Mouse (Mus musculus) adrenal gland, adult 18-20 months (tissue): ENCODE measurements around the gene E2f2. TPM values are rescaled to one million over a fixed set of nuclear protein-coding genes. Genes with fewer than 3 reads are reported as not detected.
A peak's percentile ranks its signal among the peaks of the same experiment; 100 is the strongest.

Source experiments
- DNase-seq, 2 experiments: peaks; one replicate each; pipeline ENCODE4 v3.0.0; 2021 to 2022; ENCODE audit warnings: low spot score in 2 of 2
- total RNA-seq, 2 experiments: library from RNA; stranded (reverse); gene quantifications; 1 replicate in 1 of 2; 2 replicates in 1 of 2; pipeline ENCODE4 v1.2.3; 2021

The E2f2 gene
- total RNA-seq, 2 experiments from 2014 or later, result 1.9 to 3.2 TPM

DNA sequence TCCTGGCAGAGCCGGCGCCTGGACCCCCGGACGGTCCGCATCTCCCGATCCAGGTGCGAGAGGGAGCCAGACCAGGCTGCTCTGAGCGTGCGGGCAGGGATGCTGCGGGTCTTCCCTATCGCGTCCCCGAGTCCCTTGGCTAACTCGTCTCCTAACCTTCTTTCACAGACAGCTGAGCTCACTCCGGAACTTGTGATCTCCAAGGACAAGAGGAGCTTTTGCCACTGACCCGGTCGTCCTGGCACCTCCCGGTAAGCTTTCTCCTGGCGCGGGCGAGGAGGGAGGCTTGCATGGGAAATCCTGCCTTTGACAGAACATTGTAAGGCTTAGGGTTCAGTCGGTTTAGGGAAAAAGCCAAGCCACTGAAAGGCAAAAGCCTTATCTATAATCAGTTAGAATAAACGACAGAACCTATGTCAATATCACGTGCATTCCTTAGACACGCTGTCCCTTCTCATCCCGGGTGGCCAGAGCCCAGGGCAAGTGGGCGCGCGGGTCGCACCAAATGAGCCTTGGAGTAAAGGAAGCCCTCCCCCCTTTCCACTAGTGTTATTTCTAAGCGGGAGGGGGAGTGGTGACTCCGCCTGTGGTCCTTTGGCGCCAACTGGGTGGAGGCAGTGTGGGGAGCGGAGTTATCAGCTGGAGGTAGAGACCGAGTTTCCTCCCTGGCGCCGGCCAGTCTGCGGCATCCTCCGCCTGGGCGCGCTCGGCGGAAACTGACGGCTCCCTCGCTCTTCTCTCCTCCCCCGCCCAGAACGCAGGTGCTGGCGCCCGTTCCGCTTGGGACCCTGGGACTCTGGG lies 27.9 kb upstream of the E2f2 start:
- DNase-seq, result peak; percentile 71 to 74

DNA sequence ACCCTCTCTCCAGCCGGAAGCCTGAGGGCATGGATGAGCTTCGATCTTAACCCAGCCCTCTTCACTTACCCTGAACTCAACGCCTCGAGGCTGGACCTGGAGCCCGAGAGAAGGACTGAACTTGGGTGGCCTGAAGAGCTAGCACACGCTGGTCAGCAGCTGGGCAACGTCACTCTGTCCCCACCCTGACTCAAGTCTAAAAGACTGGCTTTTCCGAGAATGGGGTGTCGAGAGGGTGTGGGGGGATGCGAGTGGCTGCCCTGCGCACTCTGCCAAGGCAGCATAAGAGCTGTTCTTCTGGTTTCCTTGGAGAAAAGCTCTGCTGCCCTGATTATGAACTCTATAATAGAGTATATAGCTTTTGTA lies 27.3 kb upstream of the E2f2 start:
- DNase-seq, result no peak

DNA sequence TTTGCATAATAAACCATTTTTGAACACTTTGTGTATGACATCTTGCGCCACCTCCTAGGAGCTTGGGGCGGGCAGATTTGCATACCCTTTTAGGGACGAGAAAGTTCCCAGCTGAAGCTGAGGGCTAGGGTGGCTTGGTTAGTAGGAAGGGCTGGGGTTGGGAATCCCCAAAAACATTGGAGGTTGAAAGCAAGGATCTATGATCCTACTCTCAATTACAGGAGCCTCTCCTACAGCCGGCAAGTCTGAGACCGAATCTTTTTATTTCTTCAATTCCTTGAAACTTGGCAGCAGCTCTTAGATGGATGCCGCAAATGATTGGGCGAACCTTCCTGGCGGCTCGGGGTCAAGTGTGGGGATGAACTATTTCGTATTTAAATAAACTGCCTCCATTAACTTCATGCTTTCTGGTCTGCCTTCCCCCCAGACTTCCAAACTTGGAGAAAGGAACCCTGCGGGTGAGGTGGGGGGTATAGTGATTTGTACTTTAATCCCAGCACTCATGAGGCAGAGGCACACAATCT lies 26.8 kb upstream of the E2f2 start:
- DNase-seq, result no peak

DNA sequence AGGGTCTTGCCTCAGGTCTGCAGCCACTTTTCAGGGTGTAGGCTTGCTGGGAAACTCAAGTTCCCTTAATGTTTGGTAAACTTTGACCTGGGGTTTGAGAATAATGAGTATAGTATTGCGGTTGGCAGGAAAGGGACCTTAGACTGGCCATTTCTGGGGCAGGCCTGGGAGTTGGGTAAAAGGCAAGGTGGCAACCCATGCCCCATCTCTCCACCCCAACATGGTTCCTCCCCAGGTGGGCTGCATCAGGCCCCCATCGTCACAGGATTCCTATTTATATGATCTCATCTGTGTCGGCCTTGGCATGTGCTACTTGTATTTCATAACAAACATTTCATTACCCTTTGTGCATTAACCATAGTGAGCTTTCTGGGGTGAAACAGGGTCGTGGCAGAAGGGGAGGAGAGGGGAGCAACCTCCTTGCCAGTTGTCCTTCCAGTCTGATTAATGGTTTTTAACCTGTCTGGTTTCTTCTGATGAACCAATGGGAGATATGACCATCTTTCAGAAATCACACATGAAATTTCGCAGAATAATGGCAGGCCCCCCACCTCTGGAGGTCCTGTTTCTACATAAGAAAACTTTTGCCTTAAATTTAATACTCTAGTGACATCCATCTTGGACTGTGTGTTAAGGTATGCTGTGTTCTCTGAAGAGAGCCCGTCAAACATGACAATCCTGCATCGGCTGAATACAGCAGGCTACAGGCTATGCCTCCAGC lies 26.0 kb upstream of the E2f2 start:
- no peak for DNase-seq

DNA sequence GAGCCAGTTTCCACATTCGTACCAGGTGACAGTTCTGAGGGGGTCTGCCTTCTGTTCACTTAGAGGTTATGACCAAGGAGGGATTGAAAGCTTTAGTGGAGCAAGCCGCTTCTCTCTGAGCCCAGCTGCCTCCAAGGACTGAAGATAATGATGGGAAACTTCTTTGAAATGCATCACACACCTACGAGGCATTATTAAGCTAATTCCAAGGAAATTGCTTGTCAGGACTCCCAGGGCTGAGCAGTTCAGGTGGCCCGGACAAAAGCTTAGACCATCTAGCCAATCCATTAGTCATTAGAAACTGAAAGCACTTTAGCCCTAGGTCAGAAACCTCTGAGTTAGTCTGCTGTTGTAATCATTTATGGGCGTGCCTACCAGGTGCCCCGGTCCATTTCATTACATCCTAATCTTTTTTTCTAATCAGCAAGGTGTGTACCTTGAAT lies 25.5 kb upstream of the E2f2 start:
- DNase-seq, result no peak

DNA sequence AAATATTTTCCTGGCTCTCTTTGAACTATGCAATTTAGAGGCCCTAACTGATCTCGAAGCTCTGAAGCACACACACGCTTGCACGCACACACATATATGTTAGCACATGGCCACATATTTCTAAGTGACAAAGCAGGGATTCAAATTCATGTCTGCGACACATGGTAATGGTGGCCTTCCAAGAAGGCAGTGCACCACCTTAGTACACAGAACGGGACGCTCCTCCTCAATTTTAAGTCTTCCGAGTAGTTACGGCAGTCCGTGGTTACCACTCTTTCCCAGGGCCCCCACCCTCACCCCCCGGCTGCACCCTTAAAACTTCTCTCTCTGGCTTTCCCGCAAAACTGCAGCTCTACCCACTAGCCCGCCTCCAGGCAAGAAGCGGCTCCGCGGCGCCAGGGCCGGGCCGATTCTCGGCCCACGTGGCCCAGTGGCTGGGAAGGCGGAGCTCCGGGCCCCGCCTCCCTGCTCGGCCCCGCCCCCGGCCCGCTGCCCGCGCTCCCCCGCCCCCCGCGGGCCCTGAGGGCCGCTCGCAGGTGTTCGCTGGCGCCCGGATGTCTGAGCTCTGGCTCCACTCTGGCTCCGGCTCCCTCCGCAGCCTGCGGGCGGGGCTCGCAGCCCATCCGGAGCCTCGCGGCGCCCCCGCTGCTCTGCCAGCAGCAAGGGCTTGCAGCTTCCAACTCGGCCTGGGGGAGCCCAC lies 24.6 kb upstream of the E2f2 start:
- peak; percentile 80 to 84 for DNase-seq

DNA sequence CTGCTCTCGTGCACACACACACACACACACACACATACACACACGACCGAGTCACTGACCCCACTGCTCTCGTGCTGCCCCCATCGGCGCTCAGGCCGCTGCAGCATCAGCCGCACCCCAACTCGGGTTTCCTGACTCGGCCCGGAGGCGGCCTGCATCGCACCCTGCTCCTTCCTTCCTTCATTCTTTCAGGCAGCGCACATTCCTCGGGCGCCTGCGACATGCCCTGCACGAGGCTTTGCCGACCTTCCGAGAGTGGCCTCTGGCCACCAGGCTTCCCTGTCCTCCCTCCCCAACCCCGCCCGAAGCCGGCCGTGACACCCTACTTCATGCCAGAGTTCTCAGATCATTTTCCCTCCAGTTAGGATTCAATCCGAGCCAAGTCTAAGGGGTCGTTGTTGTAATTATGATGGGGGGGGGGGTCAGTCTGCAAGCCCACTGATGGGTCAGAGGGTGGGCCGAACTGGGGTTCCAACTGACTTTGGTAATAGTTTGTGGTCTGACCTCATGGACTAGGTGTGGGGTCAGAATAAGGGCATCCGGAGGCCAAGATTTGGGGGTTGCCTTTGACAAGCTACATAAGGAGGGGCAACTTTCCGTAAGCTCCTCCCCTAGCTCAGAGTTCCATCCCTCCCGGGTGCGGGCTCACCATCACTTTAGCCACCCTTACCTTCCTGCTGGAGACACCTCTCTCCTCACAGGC lies 23.7 kb upstream of the E2f2 start:
- DNase-seq, result peak; percentile 42 to 61

DNA sequence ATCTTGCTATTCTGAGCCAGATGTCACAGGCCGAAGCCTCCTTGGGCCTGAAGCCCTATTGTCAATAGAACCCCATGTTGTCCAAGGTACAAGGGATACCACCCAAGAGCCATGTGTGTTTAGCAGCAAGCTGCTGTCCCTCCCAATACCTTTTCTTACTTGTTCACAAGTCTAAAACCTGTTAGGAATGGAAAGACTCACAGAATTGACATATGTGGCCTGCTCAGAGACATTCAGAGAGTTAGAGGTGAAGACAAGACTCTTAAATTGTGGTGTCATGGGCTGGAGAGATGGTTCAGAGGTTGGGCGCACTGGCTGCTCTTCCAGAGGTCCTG lies 23.2 kb upstream of the E2f2 start:
- DNase-seq, result no peak

DNA sequence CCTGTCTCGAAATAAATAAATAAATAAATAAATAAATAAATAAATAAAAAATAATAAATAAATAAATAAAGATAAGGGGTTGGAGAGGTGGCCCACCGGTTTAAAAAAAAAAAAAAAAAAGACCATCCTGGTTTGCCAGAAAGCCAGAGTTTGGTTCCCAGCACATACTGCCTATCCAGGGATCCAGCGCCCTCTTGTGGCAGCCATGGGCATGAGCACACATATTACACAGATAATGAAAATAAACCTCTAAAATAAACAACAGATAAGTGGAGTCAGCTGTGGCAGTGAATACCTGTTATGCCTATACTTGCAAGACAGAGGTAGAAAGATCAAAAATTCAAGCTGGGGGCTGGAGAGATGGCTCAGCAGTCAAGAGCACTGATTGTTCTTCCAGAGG lies 22.5 kb upstream of the E2f2 start:
- DNase-seq, result peak; percentile 71 to 82

DNA sequence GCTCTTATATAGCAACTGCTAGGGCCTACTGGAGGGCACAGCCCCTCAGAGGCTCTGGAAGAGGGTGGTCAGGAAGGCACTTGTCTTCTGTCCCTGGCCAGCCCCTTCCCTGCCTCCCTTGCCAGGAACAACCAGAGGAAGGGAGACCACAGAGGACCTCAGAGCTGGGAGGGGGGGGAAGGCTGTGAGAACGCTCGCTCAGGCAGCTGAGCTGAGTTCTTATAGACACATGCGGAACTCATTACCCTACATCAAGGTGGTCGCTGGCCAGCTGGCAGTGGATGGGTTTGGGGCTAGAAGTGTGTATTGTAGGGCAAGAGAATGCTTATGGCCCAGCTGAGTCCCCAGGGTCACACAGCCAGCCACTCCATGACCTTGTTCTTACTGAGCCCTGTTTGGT lies 21.6 kb upstream of the E2f2 start:
- DNase-seq, result no peak

DNA sequence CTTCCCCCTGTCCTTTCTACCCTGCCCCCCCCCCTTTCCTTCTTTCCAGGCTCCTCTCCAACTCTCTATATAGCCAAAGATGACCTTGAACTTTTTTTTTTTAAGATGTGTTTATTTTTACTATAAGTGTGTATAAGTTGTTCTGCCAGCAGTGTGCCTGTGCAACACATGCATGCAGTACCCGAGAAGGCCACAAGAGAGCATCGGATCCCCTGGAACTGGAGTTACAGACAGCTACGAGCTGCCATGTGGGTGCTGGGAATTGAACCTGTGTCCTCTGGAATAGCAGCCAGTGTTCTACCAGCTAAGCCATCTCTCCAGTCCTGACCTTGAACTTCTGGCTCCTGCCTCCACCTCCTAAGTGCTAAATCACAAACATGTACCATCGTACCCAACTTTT lies 19.4 kb upstream of the E2f2 start:
- DNase-seq, result no peak

DNA sequence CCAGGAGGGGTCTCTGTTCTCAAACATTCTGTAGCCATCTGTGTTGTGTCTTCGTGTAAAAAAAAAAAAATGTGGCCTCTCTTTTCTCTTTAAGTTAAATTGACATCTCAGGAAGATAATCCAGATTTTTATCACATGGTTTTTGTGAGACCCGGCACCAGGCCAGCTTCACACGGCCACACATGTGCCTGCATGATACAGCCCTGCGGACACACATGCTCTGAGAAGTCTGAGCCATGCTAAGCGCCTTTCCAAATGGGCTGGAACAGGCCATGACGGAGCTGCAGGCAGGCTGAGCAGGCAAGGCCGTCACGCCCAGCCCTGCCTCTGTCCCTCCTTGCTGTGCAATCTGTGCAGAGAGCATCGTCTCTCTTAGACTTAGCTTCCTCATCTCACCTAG lies 17.7 kb upstream of the E2f2 start:
- DNase-seq, result no peak

DNA sequence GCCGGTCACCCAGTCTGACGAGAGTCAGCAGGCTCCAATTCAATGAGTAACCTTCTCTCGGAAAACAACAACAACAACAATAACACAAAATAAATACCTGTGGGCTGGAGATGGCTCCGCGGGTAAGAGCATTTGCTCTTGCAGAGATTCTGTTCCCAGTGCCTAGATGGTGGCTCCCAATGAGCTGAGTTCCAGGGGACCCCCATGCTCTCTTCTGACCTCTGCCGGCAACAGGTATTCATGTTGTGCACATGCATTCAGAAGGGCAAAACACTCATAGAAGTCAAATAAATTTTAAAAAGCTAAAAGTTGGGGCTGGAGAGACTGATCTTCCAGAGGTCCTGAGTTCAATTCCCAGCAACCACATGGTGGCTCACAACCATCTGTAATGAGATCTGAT lies 13.7 kb upstream of the E2f2 start:
- no peak for DNase-seq

DNA sequence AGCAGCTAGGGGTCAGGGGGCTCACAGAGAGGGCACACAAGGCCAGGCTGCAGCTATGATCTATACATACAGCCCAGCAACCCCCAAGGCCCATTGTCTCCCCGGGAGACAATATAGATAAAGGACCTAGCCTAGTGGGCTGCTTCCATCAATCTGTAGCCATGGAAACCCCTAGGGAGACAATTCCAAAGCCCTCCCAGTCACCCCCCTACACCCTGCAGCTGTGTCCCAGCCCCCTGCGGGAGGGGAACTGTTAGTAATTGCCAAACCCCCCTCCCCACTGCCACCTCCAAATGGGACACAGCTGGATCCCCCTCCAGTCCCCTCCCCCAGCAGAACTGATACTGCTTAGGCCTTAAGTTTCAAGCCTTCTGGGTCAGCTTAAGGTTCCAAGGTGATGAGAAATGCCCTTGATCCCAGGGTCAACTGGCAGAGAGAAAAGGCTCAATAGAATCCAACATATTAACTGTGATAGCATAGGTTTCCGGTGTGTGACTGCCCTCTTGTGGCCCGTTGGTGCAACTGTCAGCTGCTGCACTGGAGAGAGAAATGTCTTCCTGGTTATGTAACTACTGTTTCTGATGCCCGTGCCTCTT lies 12.3 kb upstream of the E2f2 start:
- DNase-seq, result peak; percentile 70 to 73

DNA sequence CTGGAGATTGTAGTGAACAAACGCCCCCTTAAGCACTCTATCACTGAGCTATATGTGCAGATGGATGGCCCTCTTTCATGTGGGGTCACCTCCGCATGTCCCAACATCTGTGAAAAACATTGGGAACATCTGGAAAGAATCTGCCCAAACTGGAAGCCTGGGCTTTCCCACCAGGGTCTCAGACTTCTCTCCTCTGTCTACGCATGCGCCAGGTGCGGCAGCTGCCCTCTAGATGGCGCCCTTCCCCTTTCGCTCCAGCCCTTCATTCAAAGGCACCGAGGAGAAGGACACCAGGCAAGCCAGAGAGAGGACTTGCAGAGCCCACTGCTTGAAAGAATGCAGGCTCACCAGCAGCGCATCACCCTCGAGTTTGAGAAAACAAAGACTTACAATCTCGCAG lies 8.7 kb upstream of the E2f2 start:
- DNase-seq, result peak; percentile 89 to 92

DNA sequence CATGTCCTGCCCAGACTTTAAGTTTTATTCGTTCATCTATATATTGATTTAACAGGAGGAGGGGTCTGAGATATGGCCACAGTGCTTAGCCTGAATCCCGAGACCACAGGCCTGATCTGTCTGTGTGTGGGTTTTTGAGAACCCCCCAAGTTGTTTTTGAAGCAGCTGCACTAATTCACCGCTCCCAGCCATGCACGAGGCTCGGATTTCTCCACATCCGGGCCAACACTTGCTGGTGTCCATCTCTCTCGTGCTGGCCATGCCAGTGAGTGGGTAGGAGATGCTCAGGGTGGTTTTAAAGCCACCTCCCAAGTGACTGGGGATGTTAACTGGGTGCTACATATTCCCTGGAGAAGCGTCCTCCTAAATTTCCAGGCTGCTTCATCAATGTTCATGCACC lies 7.2 kb upstream of the E2f2 start:
- no peak for DNase-seq

DNA sequence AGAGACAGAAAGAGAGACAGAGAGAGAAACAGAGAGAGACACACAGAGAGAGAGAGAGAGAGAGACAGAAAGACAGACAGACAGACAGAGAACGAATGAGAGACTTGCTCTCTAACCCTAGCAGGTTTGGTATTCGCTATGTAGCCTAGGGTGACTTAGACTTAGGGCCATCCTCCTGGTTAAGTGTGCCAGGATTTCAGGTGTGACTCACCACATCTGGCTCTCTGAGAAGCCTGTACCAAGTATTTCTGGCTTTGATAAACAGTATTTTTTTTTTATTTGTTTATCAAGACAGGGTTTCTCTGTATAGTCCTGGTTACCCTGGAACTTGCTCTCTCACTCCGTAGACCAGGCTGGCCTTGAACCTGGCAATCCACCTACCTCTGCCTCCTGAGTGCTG lies 4.5 kb upstream of the E2f2 start:
- no peak for DNase-seq

DNA sequence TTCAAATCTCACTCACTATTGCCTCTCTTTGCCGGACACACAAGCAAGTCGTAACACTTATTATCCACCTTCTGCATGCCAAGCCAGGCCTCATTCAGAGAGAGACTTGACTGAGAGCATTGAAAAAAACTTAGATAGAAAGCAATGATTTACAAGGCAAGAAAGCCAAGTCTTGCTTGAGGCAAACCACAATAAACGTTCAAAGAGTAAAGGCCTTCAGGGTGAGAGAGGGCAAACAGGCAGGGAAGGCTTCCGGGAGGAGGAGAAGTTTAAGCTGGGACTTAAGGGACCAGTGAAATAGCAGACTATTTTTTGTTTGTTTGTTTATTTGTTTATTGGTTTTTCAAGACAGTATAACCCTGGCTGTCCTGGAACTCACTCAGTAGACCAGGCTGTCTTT lies 1.8 kb upstream of the E2f2 start:
- no peak for DNase-seq

DNA sequence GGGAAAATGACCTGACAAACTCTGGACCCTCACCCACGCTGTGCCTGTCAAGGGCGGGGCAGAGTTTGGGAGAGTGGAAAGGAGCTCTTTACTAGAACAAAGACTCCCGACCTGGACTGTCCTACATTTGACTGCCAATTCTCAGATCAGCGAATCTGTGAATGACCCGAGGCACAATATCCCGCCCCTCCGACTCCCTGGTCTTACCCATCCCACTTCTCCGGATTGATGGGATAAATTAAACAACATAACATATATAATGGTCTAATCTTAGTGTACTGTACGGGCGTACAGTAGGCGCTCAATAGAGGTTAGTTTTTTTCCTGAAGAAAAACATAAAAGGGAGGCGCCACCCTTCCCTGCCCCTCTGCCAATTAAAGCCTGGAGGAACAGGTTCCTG lies 739 bp upstream of the E2f2 start:
- no peak for DNase-seq

DNA sequence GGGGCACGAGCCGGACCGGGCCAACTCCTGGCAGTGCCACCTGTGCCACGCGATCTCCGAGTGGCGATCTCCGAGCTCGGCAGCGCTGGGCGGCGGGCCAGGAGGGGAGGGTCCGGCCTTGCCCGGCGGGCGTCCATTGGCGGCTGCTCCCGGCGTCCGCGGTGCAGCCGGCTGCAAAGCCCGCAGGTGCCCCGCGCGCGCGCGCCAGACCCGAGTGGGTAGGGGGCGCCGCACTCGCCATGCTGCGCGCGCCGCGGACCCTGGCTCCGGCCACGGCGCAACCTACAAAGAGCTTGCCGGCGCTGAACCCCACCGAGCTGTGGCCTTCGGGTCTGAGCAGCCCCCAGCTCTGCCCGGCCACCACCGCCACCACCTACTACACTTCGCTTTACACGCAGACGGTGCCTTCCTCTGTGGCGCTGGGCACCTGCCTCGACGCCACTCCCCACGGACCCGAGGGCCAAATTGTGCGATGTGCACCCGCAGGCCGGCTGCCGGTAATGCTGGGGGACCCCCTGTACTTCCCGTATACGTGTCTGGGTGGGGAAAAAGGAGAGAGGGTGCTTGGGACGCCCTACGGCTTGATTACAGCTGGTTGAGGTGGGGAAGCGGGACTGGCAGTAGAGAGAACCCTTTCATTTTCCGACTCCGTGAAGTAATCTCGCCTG lies 482 bp downstream of the E2f2 start:
- DNase-seq, result peak; percentile 73 to 76
